Mouse (Mus musculus): ENCODE measurements around the gene Ntn4.

The Ntn4 gene

DNA sequence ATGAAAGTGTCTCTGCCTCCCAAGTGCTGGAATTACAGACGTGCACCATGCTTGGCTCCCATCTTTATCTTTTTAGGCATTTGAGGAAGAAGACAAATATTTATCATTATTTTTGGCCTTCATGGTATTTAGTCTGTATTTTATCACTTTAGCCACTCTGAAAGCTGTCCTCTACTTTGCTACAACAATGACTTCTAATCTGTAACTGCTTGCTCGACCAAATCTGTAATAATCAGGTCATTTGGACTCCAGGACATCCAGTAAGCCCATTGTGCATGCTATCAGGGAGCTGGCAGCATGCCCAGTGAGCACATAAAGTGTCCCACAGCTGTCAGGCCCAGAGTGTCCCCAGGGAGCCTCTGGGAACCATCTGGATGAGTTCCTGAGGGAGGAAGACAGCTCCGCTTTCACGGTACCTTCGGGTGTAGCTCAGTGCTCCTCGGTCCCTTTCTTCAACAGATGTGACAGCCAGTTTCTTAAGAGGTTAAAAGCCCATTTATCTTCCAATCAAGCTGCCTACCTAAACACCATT lies 95.7 kb downstream of the Ntn4 start:
- DNase-seq: peak; percentile 61 to 67

DNA sequence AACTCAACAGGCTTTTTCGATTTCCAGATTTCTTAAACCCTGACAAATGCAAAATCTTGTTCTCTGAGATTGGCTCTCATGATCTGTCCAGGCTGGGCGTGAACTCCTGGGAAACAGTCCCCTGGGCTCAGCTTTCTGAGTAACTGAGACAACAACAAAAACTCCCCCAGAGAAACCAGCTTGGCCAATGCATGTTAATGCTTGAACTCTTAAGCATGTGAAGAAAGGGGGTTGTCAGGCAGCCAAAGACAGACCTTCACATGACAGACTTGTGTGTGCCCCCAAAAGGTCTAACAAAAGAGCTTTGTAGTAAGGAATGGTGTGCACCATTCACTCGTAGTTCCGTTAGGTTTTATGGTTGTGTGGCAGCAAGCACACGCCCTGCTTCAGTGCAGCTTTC lies 96.6 kb downstream of the Ntn4 start:
- DNase-seq: no peak

DNA sequence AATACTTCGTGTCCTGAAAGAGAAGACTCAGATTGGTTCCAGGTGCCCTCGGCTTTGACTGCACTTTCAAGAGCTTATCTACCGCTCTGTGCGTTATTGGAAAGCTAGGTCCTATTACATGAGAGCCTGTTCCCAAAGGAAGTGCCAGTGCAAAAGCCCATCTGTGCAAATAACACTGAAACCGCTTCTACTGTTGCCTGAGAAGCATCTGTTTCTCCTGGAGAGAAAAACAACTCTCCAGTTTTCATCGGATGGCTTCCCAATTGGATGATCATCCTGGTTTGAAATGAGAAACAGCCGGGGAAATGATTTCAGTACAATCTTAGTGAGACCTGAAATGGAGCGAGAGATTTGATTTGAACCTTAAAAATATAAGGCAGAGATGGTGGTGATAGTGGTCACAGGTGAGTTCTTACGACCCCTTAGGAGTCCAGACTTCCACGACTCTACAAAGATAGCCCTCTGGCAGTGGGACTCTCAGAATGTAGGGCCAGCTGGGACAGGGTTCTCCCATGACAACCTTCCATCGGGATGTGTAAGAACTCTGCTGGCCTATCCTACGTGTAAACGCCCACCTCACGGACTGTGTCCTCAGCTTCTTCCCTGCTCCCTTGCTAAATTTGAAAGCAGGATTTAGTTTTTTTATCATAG lies 101.1 kb downstream of the Ntn4 start:
- peak; percentile 51 to 65 for DNase-seq

DNA sequence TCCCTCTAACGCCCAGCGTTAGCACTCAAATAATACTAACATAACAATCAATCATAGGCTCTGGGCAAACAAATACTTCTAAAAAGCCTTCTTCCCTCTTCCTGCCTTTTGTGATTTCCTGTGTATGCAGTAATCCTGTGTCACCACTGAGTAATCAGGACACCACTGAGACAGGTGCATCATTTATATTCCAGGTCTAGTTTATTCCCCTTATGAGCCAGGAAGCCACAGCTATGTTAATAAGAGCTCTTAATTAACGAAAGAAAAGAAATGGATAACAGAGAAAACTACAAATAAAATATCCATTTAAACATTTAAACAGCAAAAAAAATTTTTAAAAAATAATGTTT lies 101.6 kb downstream of the Ntn4 start:
- DNase-seq: no peak

DNA sequence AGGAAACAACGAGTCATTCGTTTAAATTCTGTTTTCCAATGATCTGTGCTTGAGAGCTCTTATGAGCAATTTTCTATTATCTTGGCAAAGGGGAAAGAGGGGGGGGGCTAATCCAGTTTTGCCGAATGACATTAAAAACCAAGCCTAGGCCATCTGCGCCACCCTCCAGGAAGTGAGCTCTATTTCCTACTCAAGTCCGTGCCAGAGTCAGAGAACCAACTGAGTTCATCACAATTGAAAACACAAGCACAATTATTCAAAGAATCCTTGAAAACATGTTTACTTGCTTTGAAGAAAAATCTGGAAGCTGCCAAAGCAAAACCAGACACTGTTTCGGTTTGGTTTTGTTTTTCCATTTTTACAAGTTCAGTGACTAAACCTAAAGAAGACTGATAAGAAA lies 102.1 kb downstream of the Ntn4 start:
- DNase-seq: peak; percentile 79 to 82

- DNase-seq: no peak
These were observed 109.0 kb downstream of the Ntn4 start for GRCm38 (mm10) chr10:93749267-93750192.

DNA sequence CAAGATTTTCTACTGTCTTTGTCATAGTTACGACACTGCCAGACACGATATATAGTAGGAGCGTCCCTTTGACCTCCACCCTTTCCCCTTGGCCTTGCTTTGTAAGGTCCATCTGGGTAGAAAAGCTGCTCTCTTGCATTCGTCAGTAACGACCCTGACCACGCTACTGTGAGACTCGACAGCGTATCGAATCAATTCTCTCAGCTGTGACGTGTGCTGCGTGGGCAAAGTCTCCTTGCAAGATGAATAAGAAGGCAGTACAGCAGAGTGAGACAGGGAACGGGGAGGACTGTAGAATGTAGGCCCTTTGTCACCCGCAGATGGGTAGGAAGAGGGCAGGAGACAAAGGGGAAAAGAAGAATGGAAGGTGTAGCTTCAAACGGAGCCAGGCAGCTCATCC lies 110.8 kb downstream of the Ntn4 start:
- DNase-seq: no peak

DNA sequence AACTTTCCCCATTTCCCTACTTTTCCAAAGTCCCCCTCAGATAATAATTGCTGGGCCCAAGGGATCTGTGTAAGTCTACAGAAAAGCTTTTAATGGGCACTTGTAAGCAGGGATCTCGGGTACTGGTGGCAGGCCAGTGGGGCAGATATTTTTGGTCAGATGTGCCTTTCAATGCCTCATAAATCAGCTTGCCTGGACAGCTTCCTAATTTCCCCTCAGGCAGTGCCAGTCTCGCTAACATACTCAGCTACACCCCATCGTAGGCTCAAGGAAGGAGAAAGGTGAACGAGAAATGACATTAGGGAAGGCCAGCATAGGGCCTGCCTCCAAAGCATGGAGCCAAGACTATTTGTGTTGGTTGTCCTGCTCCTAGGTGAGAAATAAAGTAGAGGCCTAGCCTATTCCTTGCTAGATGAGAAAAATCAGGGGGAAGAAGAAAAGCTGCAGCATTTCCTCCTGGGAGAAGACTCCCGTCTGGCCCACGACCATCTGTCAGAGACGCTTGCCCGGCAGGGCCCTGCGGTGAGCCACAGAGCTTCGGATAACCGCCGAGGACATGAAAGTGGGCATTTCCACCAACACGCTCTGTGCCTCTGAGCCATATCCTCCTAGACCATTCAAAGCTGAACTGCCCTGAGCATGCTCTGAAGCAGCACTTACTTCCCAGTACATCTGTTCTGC lies 113.4 kb downstream of the Ntn4 start:
- DNase-seq: peak; percentile 63 to 77

- DNase-seq: no peak
These were observed 115.7 kb downstream of the Ntn4 start for GRCm38 (mm10) chr10:93756211-93756610.

DNA sequence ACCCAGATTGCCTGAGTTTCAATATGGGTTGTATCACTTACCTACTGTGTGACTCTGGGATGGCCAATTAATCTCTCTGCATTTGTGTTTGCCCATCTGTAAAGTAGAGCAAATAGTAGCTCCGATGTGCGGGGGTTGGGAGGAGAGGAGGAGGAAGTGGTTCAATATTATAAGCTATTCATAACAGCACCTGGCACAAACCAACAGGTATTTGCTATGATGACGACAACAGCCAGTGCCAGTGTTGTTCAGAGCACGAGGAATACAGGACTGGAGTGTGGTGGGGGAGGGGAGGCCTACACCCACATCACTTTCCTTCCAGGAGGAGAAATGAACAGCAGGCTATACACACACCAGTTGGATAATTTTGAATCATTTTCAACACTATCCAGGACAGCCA lies 119.2 kb downstream of the Ntn4 start:
- peak in 1 of 2 experiments; percentile 32 for DNase-seq

DNA sequence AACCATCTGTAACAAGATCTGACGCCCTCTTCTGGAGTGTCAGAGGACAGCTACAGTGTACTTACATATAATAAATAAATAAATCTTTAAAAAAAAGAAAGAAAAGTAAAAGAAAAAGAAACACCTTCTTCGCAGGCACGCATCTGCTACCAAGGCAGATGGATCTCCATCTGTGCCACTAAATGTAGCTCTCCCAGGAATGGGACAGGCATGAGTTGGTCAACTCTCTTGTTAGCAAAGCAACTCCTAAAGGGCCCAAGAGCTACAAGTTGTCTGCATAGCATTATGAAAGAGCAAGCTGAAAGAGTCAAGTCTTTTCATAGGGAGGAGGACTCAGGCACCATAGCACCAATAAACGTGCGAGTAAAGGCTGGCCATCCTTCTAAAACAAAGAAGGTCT lies 119.9 kb downstream of the Ntn4 start:
- no peak for DNase-seq

DNA sequence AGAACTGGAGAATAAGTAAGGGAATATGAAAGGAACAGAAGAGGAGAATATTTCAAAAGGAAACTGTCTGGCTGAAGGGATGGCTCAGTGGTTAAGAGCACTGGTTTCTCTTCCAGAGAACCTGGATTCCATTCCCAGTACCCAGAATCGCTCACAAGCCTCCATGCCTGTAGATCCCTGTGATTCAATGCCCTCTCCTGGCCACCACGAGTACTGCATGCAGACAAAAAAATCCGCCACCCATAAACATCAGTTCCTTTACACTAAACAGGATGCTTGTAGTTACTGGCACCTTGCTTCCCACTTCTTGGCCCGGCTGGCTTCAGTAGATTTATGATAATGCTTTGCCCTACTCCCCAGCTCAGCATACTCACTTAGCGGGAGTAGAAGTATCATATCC lies 122.6 kb downstream of the Ntn4 start:
- peak in 1 of 2 experiments; percentile 62 for DNase-seq

- DNase-seq: no peak
These were observed 125.7 kb downstream of the Ntn4 start for GRCm38 (mm10) chr10:93766221-93766620.

GRCm38 (mm10) chr10:93767245-93767644 lies 126.8 kb downstream of the Ntn4 start:
- peak in 1 of 2 experiments; percentile 13 for DNase-seq

DNA sequence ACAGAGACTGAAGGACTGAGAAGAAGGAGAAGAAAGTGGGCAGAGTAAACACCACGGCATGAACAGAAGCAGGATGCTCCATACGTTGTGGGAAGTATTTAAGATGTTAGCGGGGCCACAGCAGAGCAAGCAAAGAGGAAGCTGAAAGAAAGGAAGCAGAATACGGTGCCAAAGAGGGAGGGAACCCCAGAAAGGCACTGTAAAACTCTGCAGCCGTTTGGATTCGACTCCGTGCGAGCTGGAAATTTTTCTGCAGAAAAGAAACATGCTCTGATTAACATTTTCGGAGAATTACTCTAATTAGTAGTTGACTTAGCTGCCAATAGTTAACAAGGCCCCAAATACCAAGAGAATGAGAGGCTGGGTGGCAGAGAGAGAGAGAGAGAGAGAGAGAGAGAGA lies 127.7 kb downstream of the Ntn4 start:
- DNase-seq: peak in 1 of 2 experiments; percentile 13

DNA sequence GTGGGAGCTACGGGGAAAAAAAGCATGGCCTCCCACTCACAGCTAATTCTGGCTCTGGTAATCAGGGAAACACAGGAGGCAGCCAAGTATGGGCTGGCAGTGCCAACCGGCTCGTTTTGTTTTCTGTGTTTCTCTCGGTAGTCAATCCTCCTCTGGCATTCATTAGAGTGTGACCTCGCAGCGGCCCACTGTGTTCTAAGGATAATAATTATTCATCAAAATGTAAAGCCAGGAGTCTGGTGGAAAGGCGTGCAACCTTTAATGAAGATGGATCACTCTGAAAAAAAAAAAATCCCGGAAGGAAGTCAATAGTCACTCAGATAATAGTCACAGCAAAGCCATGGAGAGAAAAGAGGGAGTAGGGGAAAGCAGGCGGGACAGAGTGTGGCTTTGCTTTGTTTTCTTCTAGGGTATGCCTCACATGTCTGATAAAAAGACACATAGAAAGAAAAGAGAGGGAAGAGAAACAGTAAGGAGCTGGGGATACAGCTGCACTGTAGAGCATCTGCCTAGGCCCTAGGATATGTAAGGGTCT lies 131.5 kb downstream of the Ntn4 start:
- DNase-seq: peak; percentile 76 to 86

DNA sequence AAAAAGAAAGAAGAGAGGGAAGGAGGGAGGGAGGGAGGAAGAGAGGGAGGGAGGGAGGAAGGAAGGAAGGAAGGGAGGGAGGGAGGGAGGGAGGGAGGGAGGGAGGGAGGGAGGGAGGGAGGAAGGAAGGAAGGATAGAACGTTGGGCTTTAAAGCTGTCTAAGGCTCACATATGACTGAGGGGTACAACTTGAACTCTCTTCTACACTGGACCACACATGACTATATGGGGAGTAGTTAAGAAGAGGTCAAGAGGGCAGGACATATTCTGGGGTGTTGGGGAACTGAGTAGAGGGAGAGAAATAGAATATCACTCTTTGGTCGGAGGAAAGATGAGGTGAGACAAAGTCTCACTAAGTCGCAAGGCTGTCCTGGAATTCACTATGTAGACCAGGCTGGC lies 132.0 kb downstream of the Ntn4 start:
- DNase-seq: no peak

GRCm38 (mm10) chr10:93776731-93777151 lies 136.3 kb downstream of the Ntn4 start:
- DNase-seq: no peak

DNA sequence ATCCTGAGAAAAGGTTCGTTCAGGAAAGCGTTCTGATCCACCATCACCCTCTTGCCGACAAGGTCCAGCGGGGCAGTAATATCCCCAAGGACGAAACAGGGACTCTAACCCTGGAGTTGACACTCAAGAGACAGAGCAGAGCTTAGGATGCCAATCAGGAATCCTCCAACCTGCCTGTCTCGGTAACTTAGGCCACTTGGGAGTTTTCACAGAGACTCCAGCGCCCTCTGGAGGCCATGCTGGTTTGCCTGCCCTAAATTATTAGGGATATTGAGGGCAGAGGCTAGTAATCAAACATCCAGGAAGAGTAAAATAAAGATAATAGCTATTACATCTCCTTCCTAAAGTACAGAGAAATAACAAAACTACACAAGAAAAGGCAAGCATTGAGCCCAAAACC lies 136.9 kb downstream of the Ntn4 start:
- peak; percentile 86 to 88 for DNase-seq

DNA sequence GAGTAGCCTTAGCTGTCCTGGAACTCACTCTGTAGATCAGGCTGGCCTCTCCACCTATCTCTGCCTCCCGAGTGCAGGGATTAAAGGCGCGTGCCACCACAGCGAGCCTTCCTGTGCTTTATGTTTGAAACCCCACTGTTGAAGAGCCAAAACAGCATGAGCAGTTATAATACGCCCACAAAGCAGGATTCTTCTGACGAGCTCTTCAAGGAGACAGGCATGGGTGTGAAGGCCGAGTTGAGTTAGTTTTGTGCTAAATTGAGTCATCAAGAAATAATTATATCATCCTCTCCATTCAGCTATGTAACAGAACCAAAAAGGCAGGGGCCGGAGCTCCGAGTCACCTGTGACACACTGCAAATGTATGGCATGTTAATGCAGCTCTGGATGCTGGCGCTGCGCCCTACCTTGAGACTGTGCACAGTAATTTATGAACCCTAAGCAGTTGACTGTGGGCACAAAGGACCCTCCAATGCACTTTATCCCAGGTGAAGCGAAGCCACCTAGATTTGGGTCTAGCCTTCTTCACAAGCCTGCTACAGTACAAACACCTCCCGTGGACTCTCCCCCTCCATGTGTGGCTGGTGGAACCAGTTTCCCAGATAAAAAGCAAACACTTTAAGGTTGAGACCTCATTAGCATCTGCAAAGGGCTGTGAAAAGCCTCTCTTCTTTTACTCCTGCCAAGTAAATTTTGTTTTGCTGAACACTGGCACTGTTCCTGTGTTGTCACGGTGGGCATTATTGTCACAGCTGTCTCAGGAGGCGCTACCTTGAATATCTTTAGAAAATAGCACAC lies 142.9 kb downstream of the Ntn4 start:
- DNase-seq: no peak

Measured in cerebellum, postnatal 14 days (tissue).